Mouse (Mus musculus) kidney, adult 11 months (tissue): ENCODE data around the gene Klrk1.
"Not testable (repeated sequence)": the region's sequence is repeated elsewhere in the genome, so short reads cannot be mapped to it uniquely, and the experiment has no call there.

Experiments
- DNase-seq: peaks from one replicate; pipeline ENCODE4 v3.0.0; 2022

The Klrk1 gene

GRCm38 (mm10) chr6:129623735-129624134 is at the start of gene Klrk1:
TSS of gene Klrk1 (minus strand) at chr6:129623864.
- no peak for DNase-seq

- not testable (repeated sequence) for DNase-seq
Observed at GRCm38 (mm10) chr6:129661301-129661700, 37.6 kb upstream of the Klrk1 start.

GRCm38 (mm10) chr6:129660589-129660988 is 36.9 kb upstream of the Klrk1 start, which contains the start of gene Klrc2:
TSS of gene Klrc2 (minus strand) at chr6:129660689.
- not testable (repeated sequence) for DNase-seq

GRCm38 (mm10) chr6:129644054-129644453 is 20.4 kb upstream of the Klrk1 start:
- DNase-seq: not testable (repeated sequence)

- DNase-seq: not testable (repeated sequence)
Observed at GRCm38 (mm10) chr6:129643237-129643636, 19.6 kb upstream of the Klrk1 start, which contains the start of gene Klrc3. TSS of gene Klrc3 (minus strand) at chr6:129643337.

- not testable (repeated sequence) for DNase-seq
Observed at GRCm38 (mm10) chr6:129631046-129631445, 7.4 kb upstream of the Klrk1 start.

GRCm38 (mm10) chr6:129608372-129608771 is 15.3 kb downstream of the Klrk1 start:
- no peak for DNase-seq

- DNase-seq: no peak
Observed at GRCm38 (mm10) chr6:129591508-129591907, 32.2 kb downstream of the Klrk1 start, which contains the start of gene Klrd1. TSS of gene Klrd1 (plus strand) at chr6:129591782.

GRCm38 (mm10) chr6:129583014-129583413 is 40.6 kb downstream of the Klrk1 start:
- no peak for DNase-seq

GRCm38 (mm10) chr6:129581896-129582295 is 41.8 kb downstream of the Klrk1 start:
- DNase-seq: no peak

- no peak for DNase-seq
Observed at GRCm38 (mm10) chr6:129581274-129581673, 42.4 kb downstream of the Klrk1 start.

- no peak for DNase-seq
Observed at GRCm38 (mm10) chr6:129577605-129578004, 46.1 kb downstream of the Klrk1 start, which contains the start of gene Klre1. TSS of gene Klre1 (plus strand) at chr6:129577905.

GRCm38 (mm10) chr6:129575315-129575714 is 48.3 kb downstream of the Klrk1 start:
- DNase-seq: no peak

GRCm38 (mm10) chr6:129565257-129565656 is 58.4 kb downstream of the Klrk1 start:
- DNase-seq: no peak
